Mouse (Mus musculus): ENCODE measurements around the gene Cep164. TPM values are rescaled to one million over a fixed set of nuclear protein-coding genes. Genes with fewer than 3 reads are reported as not detected.
A peak's percentile ranks its signal among the peaks of the same experiment; 100 is the strongest.

Gene Cep164
- 13.8 and 15.2 TPM in 2 replicates for polyA plus RNA-seq (2015; fragmentation: Nextera tagmentation; extraction: Ambion mirVana)

DNA sequence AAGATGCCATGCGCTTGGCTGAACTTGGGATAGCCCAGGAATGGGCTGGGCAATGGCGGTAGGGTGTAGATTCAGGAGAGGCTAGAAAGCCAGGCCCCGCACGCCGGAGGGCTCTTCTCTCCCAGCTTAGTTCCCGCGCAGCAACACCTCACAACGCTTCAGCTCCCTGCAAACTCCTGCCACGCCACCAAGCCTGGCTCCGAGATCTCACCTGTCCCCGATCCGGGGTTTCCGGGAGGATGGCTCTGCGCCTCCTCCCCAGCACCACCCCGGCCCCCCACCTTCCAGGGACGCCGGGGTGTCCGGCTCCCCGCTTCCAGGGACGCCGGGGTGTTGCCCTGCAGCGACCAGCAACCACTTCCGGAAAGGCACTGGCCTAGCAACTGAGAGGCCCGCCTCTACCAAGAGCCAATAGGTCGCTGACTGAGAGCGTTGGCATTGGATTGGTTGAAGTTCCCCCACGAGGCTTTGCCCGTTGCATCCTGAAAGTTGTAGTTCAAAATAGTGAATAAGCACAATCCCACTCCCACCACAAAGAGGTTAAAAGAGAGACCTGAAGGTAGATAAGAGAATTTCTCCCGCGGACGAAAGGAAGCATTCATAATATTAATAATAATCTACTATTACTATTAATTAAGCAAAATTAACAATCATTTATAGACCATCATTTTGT lies at the start of gene Cep164:
Gene Cep164 (minus strand): TSS at position 401 of the 673 bp plus-strand sequence.
- peak within 1 kb of the TSS; percentile 85 for H3K4me2 ChIP-seq
- WGBS = under 1% methylated on average over 31 of the region's 31 CpGs

DNA sequence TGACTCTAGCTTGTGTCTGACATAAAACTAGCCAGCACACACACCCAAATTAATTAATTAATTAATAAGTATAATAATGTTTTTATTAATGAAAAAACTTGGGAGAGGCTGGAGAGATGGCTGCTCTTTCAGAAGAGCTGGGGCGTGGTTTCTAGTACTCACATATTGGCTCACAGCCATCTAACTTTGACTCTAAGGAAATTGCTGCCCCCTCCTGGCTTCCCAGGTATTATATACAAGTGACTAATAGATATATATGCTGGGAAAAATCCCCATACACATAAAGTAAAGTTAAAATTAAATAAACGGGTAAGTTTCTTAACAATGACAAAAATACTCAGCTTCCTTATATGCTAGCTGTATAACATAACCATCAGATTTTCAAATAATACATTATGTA lies 49.4 kb upstream of the Cep164 start:
- Histone ChIP-seq H3K9ac (no peak overlapping the region), H3K27me3 (no peaks in the 10 kb centered on the region), H3K9me3 (no peaks in the 10 kb centered on the region), H3K27ac (replicated peaks) (no peak overlapping the region), H3K4me3 (no peak overlapping the region), H3K36me3 (peaks cover 75% of the 10 kb centered on the region), H3K4me1 (replicated peaks) (peaks cover 8% of the 10 kb centered on the region; the same call in 1 of the 2 replicates), H3K4me2 (no peak overlapping the region)
- ATAC-seq (ENCODE audit: low read depth) = no peak
- 85% methylated on average over 2 of the region's 2 CpGs for WGBS

More for the DNA sequence above, at the start of gene Cep164:
- H3K4me1 ChIP-seq (replicated peaks) = peaks cover 15% of the 10 kb centered on the region
- 0 out of 2 replicates have a peak, but pooled peaks cover 1% of the 10 kb centered on the region for H3K36me3 ChIP-seq
- peak within 1 kb of the TSS; percentile 76 for H3K9ac ChIP-seq
- peak within 1 kb of the TSS; percentile 64 for H3K4me3 ChIP-seq
- ATAC-seq (ENCODE audit: low read depth) = peak; percentile 97
- H3K27me3 ChIP-seq = no peaks in the 10 kb centered on the region
- H3K9me3 ChIP-seq = no peaks in the 10 kb centered on the region
- peak within 1 kb of the TSS; percentile 54 for H3K27ac ChIP-seq (replicated peaks)

DNA sequence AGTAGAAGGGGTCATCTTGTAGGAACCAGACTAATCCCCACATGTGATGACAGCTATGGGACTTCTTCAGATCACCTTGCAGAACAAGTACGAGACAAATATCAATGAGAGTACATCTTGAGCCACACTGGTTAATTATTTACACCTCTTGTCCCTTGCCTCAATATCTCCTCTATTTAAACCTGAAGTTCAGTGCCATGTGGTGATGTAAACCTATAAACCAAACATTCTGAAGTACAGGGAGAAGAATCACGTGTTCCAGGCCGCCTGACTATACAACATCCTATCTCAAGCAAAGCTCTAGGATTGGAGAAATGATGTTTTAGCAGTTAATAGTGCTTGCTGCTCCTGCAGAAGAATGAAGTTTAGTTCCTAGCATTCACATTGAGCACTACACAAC lies 41.8 kb upstream of the Cep164 start:
- WGBS = 94% methylated on average over 3 of the region's 3 CpGs
- Histone ChIP-seq H3K9me3 (no peaks in the 10 kb centered on the region), H3K9ac (no peak overlapping the region), H3K27ac (replicated peaks) (no peak overlapping the region), H3K4me1 (replicated peaks) (0 out of 2 replicates have a peak, but pooled peaks cover under 1% of the 10 kb centered on the region), H3K36me3 (peaks cover 96% of the 10 kb centered on the region), H3K4me2 (no peak overlapping the region), H3K27me3 (no peaks in the 10 kb centered on the region), H3K4me3 (no peak overlapping the region)
- ATAC-seq (ENCODE audit: low read depth) = no peak

DNA sequence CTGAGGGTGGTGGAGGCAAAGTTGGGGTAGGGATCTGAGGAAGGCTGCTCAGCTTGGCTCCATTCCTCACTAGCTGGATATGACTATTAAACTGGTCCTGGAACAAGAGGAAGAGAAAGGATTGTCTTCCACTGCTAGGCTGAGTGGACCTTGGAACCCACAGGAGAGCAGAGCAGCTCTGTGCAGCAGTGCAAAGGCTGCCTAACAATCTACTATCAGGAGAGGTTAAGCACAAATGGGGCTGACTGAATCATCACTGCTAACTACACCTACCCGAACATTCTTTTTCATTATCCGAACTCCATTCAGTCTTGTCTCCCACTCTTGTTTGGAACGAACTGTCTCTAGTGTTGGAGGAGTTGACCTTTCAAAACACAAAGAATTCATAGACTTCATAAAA lies 40.7 kb upstream of the Cep164 start:
- 95% methylated on average over 3 of the region's 3 CpGs for WGBS
- no peak overlapping the region for H3K9ac ChIP-seq
- no peaks in the 10 kb centered on the region for H3K27me3 ChIP-seq
- H3K9me3 ChIP-seq = no peaks in the 10 kb centered on the region
- no peak for ATAC-seq (ENCODE audit: low read depth)
- no peak overlapping the region for H3K4me3 ChIP-seq
- H3K4me2 ChIP-seq = no peak overlapping the region
- peaks cover 97% of the 10 kb centered on the region for H3K36me3 ChIP-seq
- no peak overlapping the region for H3K27ac ChIP-seq (replicated peaks)
- H3K4me1 ChIP-seq (replicated peaks) = no peaks in the 10 kb centered on the region

DNA sequence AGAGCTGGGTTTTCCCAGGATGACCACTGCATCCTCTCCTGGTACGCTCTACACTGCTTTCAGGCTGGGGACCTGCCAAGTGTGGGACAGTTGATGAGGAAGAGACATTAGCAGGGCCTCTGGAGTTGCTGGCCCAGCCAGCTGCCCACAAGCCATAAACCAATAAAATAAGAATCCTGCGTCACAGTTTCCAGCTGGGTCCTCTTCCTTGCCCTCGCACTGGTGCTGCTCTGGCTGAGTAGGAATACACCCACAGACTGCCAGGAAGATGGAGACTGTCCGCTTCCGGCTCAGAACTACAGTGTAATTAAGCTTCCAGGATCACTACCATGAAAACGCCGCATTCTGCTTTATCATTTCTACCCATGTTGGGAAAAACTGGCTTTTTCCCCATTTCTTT lies 33.3 kb upstream of the Cep164 start:
- no peaks in the 10 kb centered on the region for H3K9me3 ChIP-seq
- 47% methylated on average over 7 of the region's 7 CpGs for WGBS
- 0 out of 2 replicates have a peak overlapping the region, but pooled peaks have one; percentile 14 for H3K27ac ChIP-seq (replicated peaks)
- H3K36me3 ChIP-seq = peaks cover 98% of the 10 kb centered on the region
- H3K4me1 ChIP-seq (replicated peaks) = no peaks in the 10 kb centered on the region; the same call in 1 of the 2 replicates
- 0 out of 2 replicates have a peak, but pooled peaks have one; percentile 36 for ATAC-seq (ENCODE audit: low read depth)
- no peak overlapping the region for H3K4me3 ChIP-seq
- H3K27me3 ChIP-seq = no peaks in the 10 kb centered on the region
- H3K9ac ChIP-seq = no peak overlapping the region
- no peak overlapping the region for H3K4me2 ChIP-seq

DNA sequence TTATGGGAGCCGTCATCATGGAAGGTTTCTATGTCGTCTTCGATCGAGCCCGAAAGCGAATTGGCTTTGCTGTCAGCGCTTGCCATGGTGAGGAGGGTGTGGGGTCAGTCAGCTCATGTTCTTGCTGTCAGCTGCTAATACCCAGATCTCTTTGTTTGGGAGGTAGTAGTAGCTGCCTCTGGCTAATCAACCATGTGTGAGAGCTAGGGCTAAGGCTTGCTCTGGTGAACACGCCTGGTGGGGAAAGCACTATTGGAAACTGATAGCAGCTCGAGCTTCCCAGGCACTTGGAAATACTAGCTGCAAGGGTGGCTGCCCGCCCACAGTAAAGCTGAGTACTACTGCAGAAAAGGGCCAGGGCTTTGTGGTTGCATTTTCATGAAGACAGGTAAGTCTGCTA lies 30.9 kb upstream of the Cep164 start:
- Histone ChIP-seq H3K9me3 (no peaks in the 10 kb centered on the region), H3K4me2 (no peak overlapping the region), H3K4me3 (no peak overlapping the region), H3K4me1 (replicated peaks) (no peaks in the 10 kb centered on the region; the same call in 1 of the 2 replicates), H3K36me3 (peaks cover 98% of the 10 kb centered on the region), H3K27ac (replicated peaks) (no peak overlapping the region), H3K9ac (no peak overlapping the region), H3K27me3 (no peaks in the 10 kb centered on the region)
- ATAC-seq (ENCODE audit: low read depth) = no peak
- 96% methylated on average over 10 of the region's 10 CpGs for WGBS

DNA sequence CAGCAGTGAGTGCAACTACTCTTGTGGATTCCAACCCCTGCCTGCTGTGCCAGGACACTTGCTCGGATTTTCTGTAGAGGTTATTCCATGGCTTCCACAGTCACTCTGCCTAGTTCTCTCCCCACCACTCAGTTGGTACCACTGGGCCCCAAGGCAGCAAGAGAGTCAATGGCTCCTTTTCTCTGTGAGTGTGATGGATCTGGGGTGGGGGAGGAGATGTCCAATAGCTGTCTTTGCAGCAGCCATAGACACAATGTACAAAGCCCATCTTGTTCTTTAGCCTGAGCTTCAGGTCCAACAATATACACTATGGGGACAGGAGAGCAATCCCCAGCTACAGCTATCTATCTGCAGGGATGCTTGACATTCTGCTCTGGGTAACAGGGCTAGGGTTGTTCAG lies 25.6 kb upstream of the Cep164 start:
- peaks cover 68% of the 10 kb centered on the region for H3K36me3 ChIP-seq
- H3K27ac ChIP-seq (replicated peaks) = no peak overlapping the region
- H3K4me1 ChIP-seq (replicated peaks) = peaks cover 20% of the 10 kb centered on the region
- no peaks in the 10 kb centered on the region for H3K27me3 ChIP-seq
- H3K4me2 ChIP-seq = no peak overlapping the region
- H3K4me3 ChIP-seq = no peak overlapping the region
- no peak overlapping the region for H3K9ac ChIP-seq
- WGBS = 72% methylated on average over 1 of the region's 1 CpGs
- no peak for ATAC-seq (ENCODE audit: low read depth)
- H3K9me3 ChIP-seq = no peaks in the 10 kb centered on the region

DNA sequence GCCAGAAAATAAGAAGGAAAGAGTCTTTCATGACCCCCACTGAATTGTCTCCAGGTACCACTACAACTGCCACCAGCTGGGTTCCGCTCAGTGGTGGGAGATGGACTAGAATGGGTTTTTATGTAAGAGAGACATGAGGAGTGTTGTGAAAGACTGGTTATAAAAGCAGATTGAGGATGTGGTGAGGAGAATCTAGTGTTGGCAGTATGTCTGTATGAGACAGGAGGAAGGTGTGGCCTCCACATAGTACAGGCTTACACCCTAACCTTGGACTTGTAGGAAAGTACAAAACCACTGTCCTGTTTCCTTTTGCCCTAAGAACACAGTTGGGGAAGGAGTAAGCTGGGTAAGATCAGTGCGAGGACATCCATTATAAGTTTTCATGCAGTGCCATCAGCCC lies 25.2 kb upstream of the Cep164 start:
- Histone ChIP-seq H3K4me1 (replicated peaks) (peaks cover 23% of the 10 kb centered on the region), H3K27me3 (no peaks in the 10 kb centered on the region), H3K4me2 (no peak overlapping the region), H3K4me3 (no peak overlapping the region), H3K9ac (no peak overlapping the region), H3K36me3 (peaks cover 63% of the 10 kb centered on the region), H3K9me3 (no peaks in the 10 kb centered on the region), H3K27ac (replicated peaks) (no peak overlapping the region)
- 97% methylated on average over 2 of the region's 2 CpGs for WGBS
- no peak for ATAC-seq (ENCODE audit: low read depth)

DNA sequence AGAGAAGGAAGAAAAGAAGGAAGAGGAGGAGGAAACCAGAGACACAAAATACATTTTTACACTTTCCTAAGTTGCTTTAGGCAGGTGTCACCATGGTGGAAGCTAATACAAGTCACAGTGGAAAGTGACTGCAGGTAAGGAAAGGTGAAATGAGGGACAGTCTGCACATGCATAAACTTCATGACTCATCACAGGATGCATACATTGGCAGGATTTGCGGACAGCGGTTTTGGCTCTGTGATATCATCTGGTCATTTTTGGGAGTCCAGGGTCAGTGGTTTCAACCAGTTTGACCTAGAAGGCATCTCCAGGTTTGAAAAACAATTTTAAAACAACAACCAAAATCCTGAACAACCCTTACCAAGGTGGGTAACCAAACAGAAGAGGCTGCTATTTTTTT lies 23.3 kb upstream of the Cep164 start:
- ATAC-seq (ENCODE audit: low read depth) = no peak
- Histone ChIP-seq H3K27ac (replicated peaks) (no peak overlapping the region), H3K27me3 (no peaks in the 10 kb centered on the region), H3K9ac (no peak overlapping the region), H3K36me3 (peaks cover 44% of the 10 kb centered on the region), H3K9me3 (no peaks in the 10 kb centered on the region), H3K4me2 (no peak overlapping the region), H3K4me3 (no peak overlapping the region), H3K4me1 (replicated peaks) (peaks cover 23% of the 10 kb centered on the region)
- whole genome bisulfite sequencing = 99% methylated on average over 2 of the region's 2 CpGs

DNA sequence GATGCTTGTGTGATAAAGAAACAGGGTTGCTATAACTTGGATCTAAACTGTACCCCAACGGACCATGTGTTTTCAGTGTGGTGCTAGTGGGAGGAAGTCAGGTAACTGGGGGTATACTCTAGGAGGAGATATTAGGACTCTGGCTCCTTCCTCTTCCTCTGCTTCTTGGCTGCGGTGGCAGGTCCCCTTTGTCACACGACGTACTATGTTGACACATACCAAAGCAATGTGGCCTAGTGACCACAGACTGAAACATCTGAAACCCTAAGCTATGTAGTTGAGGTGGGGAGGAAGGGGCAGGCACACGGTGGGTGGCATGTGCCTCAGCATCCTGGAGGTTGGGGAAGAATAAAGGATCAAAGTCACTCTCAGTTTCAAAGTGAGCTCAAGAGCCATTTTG lies 22.8 kb upstream of the Cep164 start:
- H3K4me2 ChIP-seq = no peak overlapping the region
- H3K4me3 ChIP-seq = no peak overlapping the region
- H3K9ac ChIP-seq = no peak overlapping the region
- H3K36me3 ChIP-seq = peaks cover 40% of the 10 kb centered on the region
- WGBS = 58% methylated on average over 5 of the region's 5 CpGs
- H3K9me3 ChIP-seq = no peaks in the 10 kb centered on the region
- H3K27me3 ChIP-seq = no peaks in the 10 kb centered on the region
- ATAC-seq (ENCODE audit: low read depth) = no peak
- 0 out of 2 replicates have a peak overlapping the region, but pooled peaks have one; percentile 46 for H3K27ac ChIP-seq (replicated peaks)
- H3K4me1 ChIP-seq (replicated peaks) = peaks cover 23% of the 10 kb centered on the region

DNA sequence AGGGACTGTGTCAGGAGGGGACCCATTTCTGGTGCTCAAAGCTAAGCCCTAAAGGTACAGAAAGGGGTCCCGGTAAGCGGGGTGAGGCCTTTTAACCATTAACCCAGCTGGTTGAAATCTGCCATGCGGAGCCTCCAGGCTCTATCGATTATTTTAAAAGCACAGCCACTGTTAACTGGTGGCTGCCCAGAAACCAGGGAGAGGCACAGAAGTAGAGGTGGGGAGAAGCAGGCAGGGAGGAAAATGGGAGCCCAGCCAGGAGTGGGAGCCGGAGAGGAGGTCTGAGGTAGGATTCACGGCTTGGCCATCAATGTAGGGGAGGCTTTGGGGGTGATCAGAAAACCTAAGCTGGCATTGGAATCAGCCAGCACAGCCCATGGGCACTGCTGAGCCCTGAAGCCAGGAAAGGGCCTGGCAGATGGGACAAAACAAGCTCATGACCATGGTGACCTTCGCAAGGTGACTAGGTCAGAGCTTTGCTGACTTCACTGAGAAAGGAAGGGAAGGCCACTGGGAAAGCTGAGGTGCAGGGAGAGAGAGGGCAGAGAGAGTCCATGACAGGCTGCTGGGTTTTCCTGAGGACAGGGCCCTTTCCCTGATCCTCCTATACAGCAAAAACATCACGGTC lies 22.2 kb upstream of the Cep164 start:
- no peak for ATAC-seq (ENCODE audit: low read depth)
- 85% methylated on average over 8 of the region's 8 CpGs for WGBS
- Histone ChIP-seq H3K4me2 (no peak overlapping the region), H3K4me3 (no peak overlapping the region), H3K27me3 (no peaks in the 10 kb centered on the region), H3K9me3 (no peaks in the 10 kb centered on the region), H3K4me1 (replicated peaks) (peaks cover 25% of the 10 kb centered on the region), H3K27ac (replicated peaks) (peak overlapping the region; percentile 46), H3K36me3 (peaks cover 33% of the 10 kb centered on the region), H3K9ac (no peak overlapping the region)

DNA sequence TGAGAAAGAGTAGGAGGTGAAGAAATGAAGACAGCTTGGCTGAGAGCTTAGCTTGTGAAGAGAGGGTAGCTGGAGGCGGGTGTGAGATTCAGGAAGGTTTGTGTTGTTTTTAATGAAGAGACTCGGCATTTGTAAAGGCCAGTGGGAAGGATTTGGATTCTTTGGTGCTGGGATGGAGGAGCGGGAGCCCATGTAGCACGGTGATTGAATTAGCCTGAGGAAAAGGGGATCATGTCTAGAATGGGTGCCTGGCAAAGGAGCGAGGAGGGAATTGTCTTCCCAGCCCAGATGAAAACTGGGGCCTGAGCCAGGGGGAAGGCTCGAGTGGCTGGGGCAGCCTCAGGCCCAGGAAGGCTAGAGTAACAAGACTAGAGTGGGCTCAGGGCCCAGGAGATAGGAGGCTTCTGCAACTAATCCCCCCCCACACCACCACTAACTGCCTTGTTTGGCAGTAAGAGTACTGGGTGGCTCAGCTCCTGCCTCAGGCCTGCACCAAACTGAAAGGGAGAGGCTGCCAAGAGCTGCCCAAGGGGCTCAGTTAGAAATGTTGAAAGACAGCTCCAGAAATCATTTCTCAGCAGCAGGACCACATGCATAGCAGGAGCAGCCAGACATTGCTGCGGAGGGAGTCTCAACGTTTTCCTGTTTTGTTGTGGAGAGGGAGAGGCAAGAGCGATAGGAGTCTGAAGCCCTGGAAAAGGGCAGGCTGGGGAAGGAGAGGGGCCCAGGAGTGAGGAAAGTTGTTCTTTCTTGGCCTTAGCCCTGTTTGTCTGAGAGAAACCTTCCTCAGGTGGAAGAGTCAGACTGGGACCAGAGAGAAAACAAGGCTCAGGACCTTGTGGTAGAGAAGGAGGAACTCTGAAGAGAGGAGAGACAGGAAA lies 21.3 kb upstream of the Cep164 start:
- Histone ChIP-seq H3K4me1 (replicated peaks) (peaks cover 29% of the 10 kb centered on the region), H3K27me3 (no peaks in the 10 kb centered on the region), H3K4me3 (no peak overlapping the region), H3K9ac (no peak overlapping the region), H3K9me3 (no peaks in the 10 kb centered on the region), H3K27ac (replicated peaks) (peak overlapping the region; percentile 46), H3K4me2 (no peak overlapping the region), H3K36me3 (peaks cover 24% of the 10 kb centered on the region)
- ATAC-seq (ENCODE audit: low read depth) = no peak
- WGBS = 70% methylated on average over 9 of the region's 9 CpGs

All from neural tube, embryonic 13.5 days (tissue).